Mouse (Mus musculus): ENCODE measurements around the gene Dnajb6.
"Not testable (repeated sequence)": the region's sequence is repeated elsewhere in the genome, so short reads cannot be mapped to it uniquely, and the experiment has no call there.

The Dnajb6 gene

GRCm38 (mm10) chr5:29735557-29736061 lies at the start of gene Dnajb6, which contains the start of gene Gm5129:
Gene Dnajb6, plus strand, starts transcription at chr5:29735688.
Gene Gm5129, minus strand, starts transcription at chr5:29735936.
- peak; percentile 96 for DNase-seq (ENCODE audit: low spot score)

- no peak for DNase-seq (ENCODE audit: low spot score)
These were observed 47.8 kb upstream of the Dnajb6 start for GRCm38 (mm10) chr5:29687671-29688070.

- no peak for DNase-seq (ENCODE audit: low spot score)
These were observed 47.1 kb upstream of the Dnajb6 start for GRCm38 (mm10) chr5:29688352-29688751.

- no peak for DNase-seq (ENCODE audit: low spot score)
These were observed 37.0 kb upstream of the Dnajb6 start for GRCm38 (mm10) chr5:29698493-29698892.

GRCm38 (mm10) chr5:29699520-29700202 lies 35.8 kb upstream of the Dnajb6 start:
- DNase-seq (ENCODE audit: low spot score): no peak

GRCm38 (mm10) chr5:29707241-29707640 lies 28.2 kb upstream of the Dnajb6 start:
- DNase-seq (ENCODE audit: low spot score): no peak

GRCm38 (mm10) chr5:29708258-29708657 lies 27.2 kb upstream of the Dnajb6 start:
- no peak for DNase-seq (ENCODE audit: low spot score)

- DNase-seq (ENCODE audit: low spot score): no peak
These were observed 23.9 kb upstream of the Dnajb6 start for GRCm38 (mm10) chr5:29711631-29712030.

GRCm38 (mm10) chr5:29712906-29713305 lies 22.6 kb upstream of the Dnajb6 start:
- no peak for DNase-seq (ENCODE audit: low spot score)

- no peak for DNase-seq (ENCODE audit: low spot score)
These were observed 14.3 kb upstream of the Dnajb6 start for GRCm38 (mm10) chr5:29721159-29721558.

GRCm38 (mm10) chr5:29725369-29725768 lies 10.1 kb upstream of the Dnajb6 start:
- no peak for DNase-seq (ENCODE audit: low spot score)

GRCm38 (mm10) chr5:29726070-29726469 lies 9.4 kb upstream of the Dnajb6 start:
- not testable (repeated sequence) for DNase-seq (ENCODE audit: low spot score)

GRCm38 (mm10) chr5:29734831-29735510 lies 517 bp upstream of the Dnajb6 start:
- no peak for DNase-seq (ENCODE audit: low spot score)

- no peak for DNase-seq (ENCODE audit: low spot score)
These were observed 799 bp downstream of the Dnajb6 start for GRCm38 (mm10) chr5:29736073-29736900.

GRCm38 (mm10) chr5:29736942-29737341 lies 1.5 kb downstream of the Dnajb6 start:
- DNase-seq (ENCODE audit: low spot score): no peak

GRCm38 (mm10) chr5:29737471-29737870 lies 2.0 kb downstream of the Dnajb6 start:
- DNase-seq (ENCODE audit: low spot score): no peak

- no peak for DNase-seq (ENCODE audit: low spot score)
These were observed 2.6 kb downstream of the Dnajb6 start for GRCm38 (mm10) chr5:29738076-29738475.

GRCm38 (mm10) chr5:29740651-29741050 lies 5.2 kb downstream of the Dnajb6 start:
- no peak for DNase-seq (ENCODE audit: low spot score)

GRCm38 (mm10) chr5:29741093-29741492 lies 5.6 kb downstream of the Dnajb6 start:
- no peak for DNase-seq (ENCODE audit: low spot score)

GRCm38 (mm10) chr5:29747661-29748060 lies 12.2 kb downstream of the Dnajb6 start:
- no peak for DNase-seq (ENCODE audit: low spot score)

- DNase-seq (ENCODE audit: low spot score): no peak
These were observed 15.8 kb downstream of the Dnajb6 start for GRCm38 (mm10) chr5:29751306-29751705.

GRCm38 (mm10) chr5:29752894-29753293 lies 17.4 kb downstream of the Dnajb6 start:
- DNase-seq (ENCODE audit: low spot score): no peak

All from left cerebral cortex, adult 11 months (tissue).